Mouse (Mus musculus): ENCODE measurements around the gene Rhog. TPM values are rescaled to one million over a fixed set of nuclear protein-coding genes. Genes with fewer than 3 reads are reported as not detected.
A peak's percentile ranks its signal among the peaks of the same experiment; 100 is the strongest.

Gene Rhog
- polyA plus RNA-seq, 1 experiment from 2014 or later, result 35.3 TPM

- H3K9me3 ChIP-seq (ENCODE audit: control insufficient read depth, low read length), result no peaks in the 10 kb centered on the region
- no peaks in the 10 kb centered on the region for H3K4me1 ChIP-seq (replicated peaks; ENCODE audit: control insufficient read depth, insufficient read depth, low read length)
- H3K9ac ChIP-seq (ENCODE audit: low read depth, low read length), result peak overlapping the region; percentile 71
- H3K27ac ChIP-seq (ENCODE audit: low read depth, low read length), result no peak overlapping the region
- H3K4me3 ChIP-seq (ENCODE audit: low read depth, low read length), result peak overlapping the region; percentile 57
- no peaks in the 10 kb centered on the region for H3K36me3 ChIP-seq (ENCODE audit: control insufficient read depth, insufficient read depth, low read length)
- no peaks in the 10 kb centered on the region for H3K27me3 ChIP-seq (ENCODE audit: control insufficient read depth, insufficient read depth, low read length)
- ATAC-seq (ENCODE audit: low FRiP score) (peak; percentile 84), DNase-seq (ENCODE audit: low spot score) (peak; percentile 67)
- peak overlapping the region; percentile 84 for H3K4me2 ChIP-seq (replicated peaks; ENCODE audit: low read depth, low read length)
- WGBS, result 1% methylated on average over 7 of the region's 13 CpGs
Measured at GRCm38 (mm10) chr7:102222336-102222735, 33.5 kb downstream of the Rhog start.

GRCm38 (mm10) chr7:102221899-102222298 is 34.0 kb downstream of the Rhog start:
- no peak overlapping the region for H3K27ac ChIP-seq (ENCODE audit: low read depth, low read length)

GRCm38 (mm10) chr7:102211071-102211470 is 44.8 kb downstream of the Rhog start:
- peak overlapping the region; percentile 57 for H3K4me2 ChIP-seq (replicated peaks; ENCODE audit: low read depth, low read length)
- peak overlapping the region; percentile 53 for H3K4me3 ChIP-seq (ENCODE audit: low read depth, low read length)
- H3K27ac ChIP-seq (ENCODE audit: low read depth, low read length), result peak overlapping the region; percentile 83; the same call in 1 of the 2 replicates
- no peaks in the 10 kb centered on the region for H3K36me3 ChIP-seq (ENCODE audit: control insufficient read depth, insufficient read depth, low read length)
- no peaks in the 10 kb centered on the region for H3K27me3 ChIP-seq (ENCODE audit: control insufficient read depth, insufficient read depth, low read length)
- 71% methylated on average over 3 of the region's 3 CpGs for WGBS
- H3K9ac ChIP-seq (ENCODE audit: low read depth, low read length), result no peak overlapping the region; the same call in 1 of the 2 replicates
- no peaks in the 10 kb centered on the region for H3K9me3 ChIP-seq (ENCODE audit: control insufficient read depth, low read length)
- ATAC-seq (ENCODE audit: low FRiP score), result no peak
- H3K4me1 ChIP-seq (replicated peaks; ENCODE audit: control insufficient read depth, insufficient read depth, low read length), result no peaks in the 10 kb centered on the region; the same call in 1 of the 2 replicates
- DNase-seq (ENCODE audit: low spot score), result no peak

More at GRCm38 (mm10) chr7:102221899-102222298, 34.0 kb downstream of the Rhog start:
- no peak for DNase-seq (ENCODE audit: low spot score)
- Histone ChIP-seq H3K9me3 (ENCODE audit: control insufficient read depth, low read length) (no peaks in the 10 kb centered on the region), H3K4me1 (replicated peaks; ENCODE audit: control insufficient read depth, insufficient read depth, low read length) (no peaks in the 10 kb centered on the region), H3K9ac (ENCODE audit: low read depth, low read length) (no peak overlapping the region), H3K36me3 (ENCODE audit: control insufficient read depth, insufficient read depth, low read length) (no peaks in the 10 kb centered on the region), H3K4me3 (ENCODE audit: low read depth, low read length) (no peak overlapping the region), H3K27me3 (ENCODE audit: control insufficient read depth, insufficient read depth, low read length) (no peaks in the 10 kb centered on the region), H3K4me2 (replicated peaks; ENCODE audit: low read depth, low read length) (no peak overlapping the region)
- 53% methylated on average over 1 of the region's 1 CpGs for WGBS
- peak; percentile 28; the same call in 1 of the 2 replicates for ATAC-seq (ENCODE audit: low FRiP score)

GRCm38 (mm10) chr7:102209756-102210721 is 45.8 kb downstream of the Rhog start, which contains the start of the genes Nup98 and Pgap2:
Gene Nup98, minus strand, starts transcription at chr7:102210176.
Gene Pgap2, plus strand, starts transcription at chr7:102210208.
- WGBS, result 0% methylated on average over 67 of the region's 87 CpGs
- ATAC-seq (ENCODE audit: low FRiP score), result peak; percentile 99
- Histone ChIP-seq H3K4me2 (replicated peaks; ENCODE audit: low read depth, low read length) (peak within 1 kb of the TSS; percentile 75), H3K4me3 (ENCODE audit: low read depth, low read length) (peak within 1 kb of the TSS; percentile 83), H3K4me1 (replicated peaks; ENCODE audit: control insufficient read depth, insufficient read depth, low read length) (no peaks in the 10 kb centered on the region; the same call in 1 of the 2 replicates), H3K27ac (ENCODE audit: low read depth, low read length) (peak within 1 kb of the TSS; percentile 83), H3K27me3 (ENCODE audit: control insufficient read depth, insufficient read depth, low read length) (no peaks in the 10 kb centered on the region), H3K36me3 (ENCODE audit: control insufficient read depth, insufficient read depth, low read length) (no peaks in the 10 kb centered on the region), H3K9me3 (ENCODE audit: control insufficient read depth, low read length) (no peaks in the 10 kb centered on the region), H3K9ac (ENCODE audit: low read depth, low read length) (peak within 1 kb of the TSS; percentile 81)
- peak; percentile 100 for DNase-seq (ENCODE audit: low spot score)

- no peaks in the 10 kb centered on the region for H3K27me3 ChIP-seq (ENCODE audit: control insufficient read depth, insufficient read depth, low read length)
- WGBS, result 60% methylated on average over 4 of the region's 4 CpGs
Measured at GRCm38 (mm10) chr7:102208806-102209363, 47.0 kb downstream of the Rhog start.

GRCm38 (mm10) chr7:102205646-102206045 is 50.2 kb downstream of the Rhog start:
- H3K9ac ChIP-seq (ENCODE audit: low read depth, low read length), result no peak overlapping the region
- no peak overlapping the region for H3K27ac ChIP-seq (ENCODE audit: low read depth, low read length)
- no peaks in the 10 kb centered on the region for H3K36me3 ChIP-seq (ENCODE audit: control insufficient read depth, insufficient read depth, low read length)
- no peak overlapping the region for H3K4me3 ChIP-seq (ENCODE audit: low read depth, low read length)
- DNase-seq (ENCODE audit: low spot score), result no peak
- H3K4me2 ChIP-seq (replicated peaks; ENCODE audit: low read depth, low read length), result no peak overlapping the region
- WGBS, result 94% methylated on average over 1 of the region's 1 CpGs
- no peaks in the 10 kb centered on the region; the same call in 1 of the 2 replicates for H3K4me1 ChIP-seq (replicated peaks; ENCODE audit: control insufficient read depth, insufficient read depth, low read length)
- ATAC-seq (ENCODE audit: low FRiP score), result no peak
- H3K9me3 ChIP-seq (ENCODE audit: control insufficient read depth, low read length), result no peaks in the 10 kb centered on the region
- H3K27me3 ChIP-seq (ENCODE audit: control insufficient read depth, insufficient read depth, low read length), result no peaks in the 10 kb centered on the region

More at GRCm38 (mm10) chr7:102208806-102209363, 47.0 kb downstream of the Rhog start:
- ATAC-seq (ENCODE audit: low FRiP score) (no peak), DNase-seq (ENCODE audit: low spot score) (no peak)
- no peaks in the 10 kb centered on the region for H3K36me3 ChIP-seq (ENCODE audit: control insufficient read depth, insufficient read depth, low read length)
- H3K4me2 ChIP-seq (replicated peaks; ENCODE audit: low read depth, low read length), result peak overlapping the region; percentile 75
- peak overlapping the region; percentile 81 for H3K9ac ChIP-seq (ENCODE audit: low read depth, low read length)
- H3K9me3 ChIP-seq (ENCODE audit: control insufficient read depth, low read length), result no peaks in the 10 kb centered on the region
- no peak overlapping the region for H3K27ac ChIP-seq (ENCODE audit: low read depth, low read length)
- H3K4me3 ChIP-seq (ENCODE audit: low read depth, low read length), result peak overlapping the region; percentile 83
- H3K4me1 ChIP-seq (replicated peaks; ENCODE audit: control insufficient read depth, insufficient read depth, low read length), result no peaks in the 10 kb centered on the region; the same call in 1 of the 2 replicates

- H3K27ac ChIP-seq (ENCODE audit: low read depth, low read length), result no peak overlapping the region
- ATAC-seq (ENCODE audit: low FRiP score) (no peak), DNase-seq (ENCODE audit: low spot score) (no peak)
- H3K9me3 ChIP-seq (ENCODE audit: control insufficient read depth, low read length), result no peaks in the 10 kb centered on the region
- no peak overlapping the region for H3K4me2 ChIP-seq (replicated peaks; ENCODE audit: low read depth, low read length)
- H3K4me3 ChIP-seq (ENCODE audit: low read depth, low read length), result no peak overlapping the region
- no peaks in the 10 kb centered on the region for H3K27me3 ChIP-seq (ENCODE audit: control insufficient read depth, insufficient read depth, low read length)
- H3K36me3 ChIP-seq (ENCODE audit: control insufficient read depth, insufficient read depth, low read length), result no peaks in the 10 kb centered on the region
- no peaks in the 10 kb centered on the region; the same call in 1 of the 2 replicates for H3K4me1 ChIP-seq (replicated peaks; ENCODE audit: control insufficient read depth, insufficient read depth, low read length)
- H3K9ac ChIP-seq (ENCODE audit: low read depth, low read length), result no peak overlapping the region
- 88% methylated on average over 3 of the region's 3 CpGs for WGBS
Measured at GRCm38 (mm10) chr7:102204296-102204857, 51.5 kb downstream of the Rhog start.

- no peak overlapping the region for H3K4me2 ChIP-seq (replicated peaks; ENCODE audit: low read depth, low read length)
- no peaks in the 10 kb centered on the region for H3K27me3 ChIP-seq (ENCODE audit: control insufficient read depth, insufficient read depth, low read length)
- H3K4me1 ChIP-seq (replicated peaks; ENCODE audit: control insufficient read depth, insufficient read depth, low read length), result no peaks in the 10 kb centered on the region
- DNase-seq (ENCODE audit: low spot score) (no peak), ATAC-seq (ENCODE audit: low FRiP score) (no peak)
- H3K27ac ChIP-seq (ENCODE audit: low read depth, low read length), result no peak overlapping the region
- no peak overlapping the region for H3K4me3 ChIP-seq (ENCODE audit: low read depth, low read length)
- H3K9ac ChIP-seq (ENCODE audit: low read depth, low read length), result no peak overlapping the region
- no peaks in the 10 kb centered on the region for H3K36me3 ChIP-seq (ENCODE audit: control insufficient read depth, insufficient read depth, low read length)
- no peaks in the 10 kb centered on the region for H3K9me3 ChIP-seq (ENCODE audit: control insufficient read depth, low read length)
Measured at GRCm38 (mm10) chr7:102200996-102201785, 54.7 kb downstream of the Rhog start.

Data from hindbrain, embryonic 11.5 days (tissue).